Mouse (Mus musculus): ENCODE measurements around the gene Tspan10.

DNA sequence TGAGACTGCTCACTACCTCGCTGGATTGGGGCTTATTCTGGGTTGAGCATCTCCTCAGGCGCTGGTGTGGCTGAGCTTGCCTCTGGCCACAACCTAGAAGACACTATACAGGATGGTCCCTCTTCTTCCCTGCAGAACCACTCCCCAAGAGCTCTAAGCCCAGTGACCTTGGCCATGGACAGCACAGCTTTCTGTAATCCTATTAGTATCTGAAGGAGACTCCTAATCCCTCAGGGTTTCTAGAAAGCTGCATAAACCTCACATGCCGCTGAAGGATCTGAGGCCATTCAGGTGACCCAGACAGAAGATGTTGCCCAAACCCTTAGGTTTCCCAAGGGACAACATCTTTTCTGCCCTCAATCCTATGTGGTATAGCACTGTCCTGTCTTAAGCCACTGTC, 9.8 kb downstream of the Tspan10 start:
- TF ChIP-seq CTCF (IDR thresholded peaks at IDR 0.05; ENCODE audit: low read depth, low read length) (no peak), POLR2A (IDR thresholded peaks at IDR 0.05; ENCODE audit: borderline replicate concordance, low read depth, low read length) (no peak)
